Mouse (Mus musculus) kidney, postnatal 14 days (tissue): ENCODE measurements around the gene Otud4.
"Not testable (repeated sequence)": the region's sequence is repeated elsewhere in the genome, so short reads cannot be mapped to it uniquely, and the experiment has no call there.

ENCODE experiments used
- DNase-seq: peaks from one replicate; pipeline ENCODE4 v3.0.0; 2022; ENCODE audit warnings: mixed read lengths

The Otud4 gene

GRCm38 (mm10) chr8:79639586-79640451 is at the start of gene Otud4:
Gene Otud4 (plus strand): TSS chr8:79639618.
- DNase-seq, result peak; percentile 64

- DNase-seq, result no peak
Measured at GRCm38 (mm10) chr8:79600962-79601361, 38.5 kb upstream of the Otud4 start.

GRCm38 (mm10) chr8:79603204-79603603 is 36.2 kb upstream of the Otud4 start:
- not testable (repeated sequence) for DNase-seq

- DNase-seq, result no peak
Measured at GRCm38 (mm10) chr8:79606225-79606624, 33.2 kb upstream of the Otud4 start.

- peak; percentile 47 for DNase-seq
Measured at GRCm38 (mm10) chr8:79606751-79607300, 32.6 kb upstream of the Otud4 start.

GRCm38 (mm10) chr8:79608701-79609100 is 30.7 kb upstream of the Otud4 start:
- no peak for DNase-seq

- no peak for DNase-seq
Measured at GRCm38 (mm10) chr8:79610268-79610667, 29.1 kb upstream of the Otud4 start.

GRCm38 (mm10) chr8:79612298-79612697 is 27.1 kb upstream of the Otud4 start:
- no peak for DNase-seq

GRCm38 (mm10) chr8:79612965-79613364 is 26.5 kb upstream of the Otud4 start:
- DNase-seq, result no peak

GRCm38 (mm10) chr8:79615741-79616350 is 23.6 kb upstream of the Otud4 start:
- peak; percentile 47 for DNase-seq

GRCm38 (mm10) chr8:79618906-79619305 is 20.5 kb upstream of the Otud4 start:
- DNase-seq, result no peak

GRCm38 (mm10) chr8:79619353-79619752 is 20.1 kb upstream of the Otud4 start:
- no peak for DNase-seq

GRCm38 (mm10) chr8:79620000-79620399 is 19.4 kb upstream of the Otud4 start:
- DNase-seq, result no peak

GRCm38 (mm10) chr8:79620489-79621276 is 18.7 kb upstream of the Otud4 start:
- no peak for DNase-seq

- no peak for DNase-seq
Measured at GRCm38 (mm10) chr8:79622346-79622745, 17.1 kb upstream of the Otud4 start.

- no peak for DNase-seq
Measured at GRCm38 (mm10) chr8:79623351-79623750, 16.1 kb upstream of the Otud4 start.

GRCm38 (mm10) chr8:79624416-79624815 is 15.0 kb upstream of the Otud4 start:
- DNase-seq, result no peak

GRCm38 (mm10) chr8:79626213-79626612 is 13.2 kb upstream of the Otud4 start:
- DNase-seq, result no peak

GRCm38 (mm10) chr8:79635491-79635890 is 3.9 kb upstream of the Otud4 start:
- no peak for DNase-seq

- no peak for DNase-seq
Measured at GRCm38 (mm10) chr8:79636151-79636550, 3.3 kb upstream of the Otud4 start.

GRCm38 (mm10) chr8:79637237-79637636 is 2.2 kb upstream of the Otud4 start:
- no peak for DNase-seq

- peak; percentile 48 for DNase-seq
Measured at GRCm38 (mm10) chr8:79638001-79638706, 1.3 kb upstream of the Otud4 start.
